15 mouse cellular contexts compared by ENCODE assay signal in genomic region chr1:169680455-169681208, GRCm38 (mm10). TPM values are rescaled to one million over a fixed set of nuclear protein-coding genes. Genes with fewer than 3 reads are reported as not detected.
"Had no signal": no experiment of that assay in that cellular context is flagged by ENCODE, and none has a peak within 500 bp of the region (broad histone marks: within the 10 kb centered on the region; RNA-seq: fewer than 3 reads in every experiment).

No protein-coding gene starts in this region.

- H3K27me3 ChIP-seq: liver, embryonic 13.5 days; neural tube, embryonic 13.5 days; stomach, embryonic 15.5 days had no signal

- H3K9me3 ChIP-seq: limb, embryonic 10.5 days; liver, embryonic 13.5 days; neural tube, embryonic 13.5 days; stomach, embryonic 15.5 days had no signal

- H3K4me2 ChIP-seq: liver, embryonic 13.5 days; neural tube, embryonic 13.5 days; stomach, embryonic 15.5 days had no signal

- H3K27ac ChIP-seq: layer of hippocampus, adult 2 months; limb, embryonic 10.5 days; liver, embryonic 13.5 days; neural tube, embryonic 13.5 days; stomach, embryonic 15.5 days had no signal

- H3K9ac ChIP-seq: liver, embryonic 13.5 days; liver, postnatal 0 days; neural tube, embryonic 13.5 days; stomach, embryonic 15.5 days had no signal

- H3K4me3 ChIP-seq: layer of hippocampus, adult 2 months; limb, embryonic 10.5 days; liver, embryonic 13.5 days; neural tube, embryonic 13.5 days; stomach, embryonic 15.5 days had no signal

- ATAC-seq: hindbrain, embryonic 16.5 days; inflammation-experienced regulatory T-cells, adult 6 months; intestine, postnatal 0 days; liver, postnatal 0 days had no signal

- DNase-seq: kidney, postnatal 4 days; liver, embryonic 13.5 days; liver, postnatal 0 days; midbrain, embryonic 14.5 days; retina, postnatal 1 day; right cerebral cortex, postnatal 14 days; thymus, postnatal 36 days had no signal

- H3K36me3 ChIP-seq: limb, embryonic 10.5 days; liver, embryonic 13.5 days; neural tube, embryonic 13.5 days; stomach, embryonic 15.5 days had no signal

- H3K4me1 ChIP-seq: limb, embryonic 10.5 days; liver, embryonic 13.5 days; neural tube, embryonic 13.5 days; stomach, embryonic 15.5 days had no signal

RNA-seq across cellular contexts. Expression of gene Rgs5, which starts 25.3 kb away (rescaled TPM):
- total RNA-seq: monocyte, adult 5-6 weeks had no signal
